Mouse (Mus musculus) intestine, embryonic 14.5 days (tissue): ENCODE results near the gene Iscu. TPM values are rescaled to one million over a fixed set of nuclear protein-coding genes. Genes with fewer than 3 reads are reported as not detected.
"Not testable (repeated sequence)": the region's sequence is repeated elsewhere in the genome, so short reads cannot be mapped to it uniquely, and the experiment has no call there.

ENCODE experiments used
- ATAC-seq: fragments of 200-750 bp; cut with Nextera tagmentation; replicated peaks from 2 replicates; pipeline ENCODE4 v1.8.0; 2017; ENCODE audit warnings: low read depth, moderate number of reproducible peaks, moderate TSS enrichment, moderate library complexity; ENCODE audit not compliant: low FRiP score, low TSS enrichment
- DNase-seq: peaks from one replicate; pipeline ENCODE4 v3.0.0-alpha.2; 2018; ENCODE audit warnings: low spot score
- H3K27ac ChIP-seq: fragments of 300-500 bp; sonication (generic); 2 replicates; pipeline ENCODE4 v1.5.1; 2014; ENCODE audit warnings: low read depth, mild to moderate bottlenecking, control low read depth
- H3K27me3 ChIP-seq: fragments of 300-500 bp; sonication (generic); replicated peaks from 2 replicates; pipeline ENCODE4 v1.6.1; 2014; ENCODE audit warnings: low read length, control low read depth; ENCODE audit not compliant: control insufficient read depth, insufficient read depth
- H3K36me3 ChIP-seq: fragments of 300-500 bp; sonication (generic); 2 replicates; pipeline ENCODE4 v1.6.1; 2014; ENCODE audit warnings: low read length, control low read depth; ENCODE audit not compliant: control insufficient read depth, insufficient read depth
- H3K4me1 ChIP-seq: fragments of 300-500 bp; sonication (generic); replicated peaks from 2 replicates; pipeline ENCODE4 v1.6.1; 2014; ENCODE audit warnings: low read length, control low read depth, mixed read lengths; ENCODE audit not compliant: control insufficient read depth, insufficient read depth
- H3K4me2 ChIP-seq: fragments of 300-500 bp; sonication (generic); 2 replicates; pipeline ENCODE4 v1.6.1; 2014; ENCODE audit warnings: low read length
- H3K4me3 ChIP-seq: fragments of 300-500 bp; sonication (generic); 2 replicates; pipeline ENCODE4 v1.5.1; 2014; ENCODE audit warnings: low read depth, low read length, control low read depth, mixed read lengths
- H3K9ac ChIP-seq: fragments of 300-500 bp; sonication (generic); 2 replicates; pipeline ENCODE4 v1.6.1; 2014; ENCODE audit warnings: mild to moderate bottlenecking, low read length
- H3K9me3 ChIP-seq: fragments of 300-500 bp; sonication (generic); 2 replicates; pipeline ENCODE4 v1.6.1; 2016; ENCODE audit warnings: low read length, control low read depth; ENCODE audit not compliant: control insufficient read depth
- WGBS: fragments of 180-500 bp; shearing (Covaris S2); extraction: QIAGEN DNeasy Blood & Tissue Kit; methylation state at CpG from one replicate; pipeline ENCODE4 v1.1.7; 2014; 5-methylcytosine and 5-hydroxymethylcytosine counted together
- polyA plus RNA-seq: library from polyadenylated mRNA; unstranded; fragments of >200 nt; fragmentation: Nextera tagmentation; extraction: Ambion mirVana; gene quantifications from 2 replicates; pipeline ENCODE4 v1.2.1, GENCODE M21; 2014

The Iscu gene
- polyA plus RNA-seq, 1 experiment from 2014 or later: 108 TPM

DNA sequence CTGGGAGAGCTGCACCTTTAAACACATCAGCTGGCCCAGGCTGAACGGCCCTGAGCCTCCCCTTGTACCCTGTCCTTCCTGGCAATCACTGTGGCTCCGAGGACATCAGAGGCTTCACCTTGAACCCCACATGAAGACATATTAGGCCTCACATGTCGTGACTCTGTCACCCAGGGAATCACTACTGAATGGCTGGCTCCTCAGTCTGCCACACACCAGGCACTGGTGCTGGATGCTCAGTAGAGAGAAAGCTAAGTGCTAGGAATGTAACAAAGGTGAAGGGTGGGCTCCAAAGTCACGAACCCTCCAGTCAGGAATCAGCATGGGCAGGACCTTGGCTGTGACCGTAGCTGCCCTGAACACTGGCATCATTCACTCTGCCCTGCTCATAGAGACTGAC is 7.0 kb downstream of the Iscu start:
- Histone ChIP-seq H3K4me2 (no peak overlapping the region), H3K4me3 (no peak overlapping the region), H3K27ac (no peak overlapping the region), H3K4me1 (peaks cover 19% of the 10 kb centered on the region), H3K9me3 (no peaks in the 10 kb centered on the region), H3K27me3 (no peaks in the 10 kb centered on the region), H3K36me3 (peaks cover 41% of the 10 kb centered on the region), H3K9ac (no peak overlapping the region)
- WGBS: 71% methylated on average over 5 of the region's 5 CpGs
- ATAC-seq: no peak
- DNase-seq: no peak

DNA sequence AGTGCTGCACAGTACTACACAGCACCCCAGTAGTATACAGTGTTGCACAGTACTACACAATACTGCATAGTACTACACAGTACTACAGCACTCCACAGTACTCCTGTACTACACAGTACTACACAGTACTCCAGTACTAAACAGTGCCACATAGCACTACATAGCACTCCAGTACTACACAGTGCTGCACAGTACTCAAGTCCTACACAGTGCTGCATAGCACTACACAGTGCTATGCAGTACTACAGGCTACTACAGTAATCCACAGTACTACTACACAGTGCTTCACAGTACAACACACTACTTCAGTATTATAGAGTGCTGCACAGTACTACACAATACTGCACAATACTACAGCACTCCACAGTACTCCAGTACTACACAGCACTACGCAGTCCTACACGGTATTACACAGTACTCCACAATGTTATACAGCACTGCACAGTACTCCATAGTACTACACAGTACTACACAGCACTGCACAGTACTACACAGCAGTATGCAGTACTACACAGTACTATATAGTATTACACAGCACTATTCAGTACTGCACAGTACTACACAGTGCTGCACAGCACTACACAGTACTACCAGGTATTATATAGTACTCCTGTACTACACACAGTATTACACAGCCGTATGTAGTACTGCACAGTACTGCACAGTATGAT is 7.7 kb downstream of the Iscu start:
- 95% methylated on average over 3 of the region's 3 CpGs for WGBS
- ATAC-seq (no peak), DNase-seq (no peak)
- peaks cover 34% of the 10 kb centered on the region for H3K36me3 ChIP-seq
- no peak overlapping the region for H3K4me2 ChIP-seq
- no peak overlapping the region for H3K4me3 ChIP-seq
- no peak overlapping the region for H3K27ac ChIP-seq
- peaks cover 23% of the 10 kb centered on the region for H3K4me1 ChIP-seq
- H3K9me3 ChIP-seq: no peaks in the 10 kb centered on the region
- no peaks in the 10 kb centered on the region for H3K27me3 ChIP-seq
- H3K9ac ChIP-seq: no peak overlapping the region

DNA sequence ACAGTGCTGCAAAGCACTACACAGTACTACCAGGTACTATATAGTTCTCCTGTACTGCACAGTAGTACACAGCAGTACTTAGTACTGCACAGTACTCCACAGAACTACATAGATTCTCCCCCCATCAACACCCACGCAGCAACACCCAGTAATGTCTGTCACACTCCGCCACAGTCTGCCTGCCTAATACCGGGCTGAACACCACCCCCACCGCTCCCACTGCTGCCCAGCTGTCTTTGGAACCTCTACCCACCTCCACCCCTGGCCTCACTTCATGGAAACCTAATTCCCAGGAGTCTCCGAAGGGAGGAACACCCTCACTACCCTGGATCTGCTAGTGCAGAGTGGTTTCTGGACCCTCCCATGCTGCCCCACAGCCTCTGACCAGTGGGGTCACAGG is 8.2 kb downstream of the Iscu start:
- H3K27ac ChIP-seq: no peak overlapping the region
- WGBS: 86% methylated on average over 5 of the region's 5 CpGs
- H3K4me3 ChIP-seq: no peak overlapping the region
- peaks cover 29% of the 10 kb centered on the region for H3K36me3 ChIP-seq
- H3K9me3 ChIP-seq: no peaks in the 10 kb centered on the region
- H3K9ac ChIP-seq: no peak overlapping the region
- ATAC-seq (no peak), DNase-seq (no peak)
- peaks cover 23% of the 10 kb centered on the region for H3K4me1 ChIP-seq
- no peak overlapping the region for H3K4me2 ChIP-seq
- no peaks in the 10 kb centered on the region for H3K27me3 ChIP-seq

DNA sequence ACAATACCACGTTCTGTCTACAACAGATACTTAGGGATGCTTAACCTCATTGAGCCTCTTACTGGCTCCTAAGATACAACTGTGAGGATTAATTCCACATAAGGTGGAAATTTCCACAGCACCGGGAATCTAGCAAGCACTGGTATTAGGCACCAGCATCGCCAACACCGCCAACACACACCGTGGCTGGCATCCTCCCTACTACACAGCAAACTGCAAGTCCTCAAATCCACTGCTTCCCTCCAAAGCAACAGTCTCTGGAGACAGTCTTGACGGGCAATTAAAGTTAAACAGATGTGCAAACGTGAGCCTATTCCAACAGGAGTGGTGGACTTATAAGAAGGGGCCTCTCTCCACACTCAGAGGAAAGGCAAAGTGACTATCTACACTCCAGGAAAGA is 8.7 kb downstream of the Iscu start:
- Histone ChIP-seq H3K27me3 (no peaks in the 10 kb centered on the region), H3K27ac (no peak overlapping the region)
- 56% methylated on average over 7 of the region's 7 CpGs for WGBS

DNA sequence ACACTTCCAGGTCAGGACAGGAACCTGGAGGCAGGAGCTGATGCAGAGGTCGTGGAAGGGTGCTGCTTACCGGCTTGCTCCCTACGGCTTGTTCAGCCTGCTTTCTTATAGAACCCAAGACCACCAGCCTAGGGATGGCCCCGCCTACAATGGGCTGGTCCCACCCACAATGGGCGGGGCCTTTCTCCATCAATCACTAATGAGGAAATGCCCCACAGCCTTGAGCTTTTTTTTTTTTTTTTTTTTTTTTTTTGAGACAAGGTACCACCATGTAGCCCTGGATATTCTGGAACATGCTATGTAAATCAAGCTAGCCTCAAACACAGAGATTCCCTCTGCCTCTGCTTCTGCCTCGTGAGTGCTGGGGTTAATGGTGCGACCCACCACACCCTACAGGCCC is 9.3 kb downstream of the Iscu start:
- peaks cover 23% of the 10 kb centered on the region for H3K4me1 ChIP-seq
- H3K27me3 ChIP-seq: no peaks in the 10 kb centered on the region
- H3K4me2 ChIP-seq: no peak overlapping the region
- H3K36me3 ChIP-seq: peaks cover 18% of the 10 kb centered on the region
- DNase-seq (no peak), ATAC-seq (no peak)
- H3K9me3 ChIP-seq: no peaks in the 10 kb centered on the region
- no peak overlapping the region for H3K27ac ChIP-seq
- H3K9ac ChIP-seq: no peak overlapping the region
- 83% methylated on average over 7 of the region's 7 CpGs for WGBS
- H3K4me3 ChIP-seq: no peak overlapping the region

More for the DNA sequence above, 8.7 kb downstream of the Iscu start:
- no peak overlapping the region for H3K4me3 ChIP-seq
- H3K4me2 ChIP-seq: no peak overlapping the region
- ATAC-seq (no peak), DNase-seq (no peak)
- no peak overlapping the region for H3K9ac ChIP-seq
- peaks cover 23% of the 10 kb centered on the region for H3K4me1 ChIP-seq
- peaks cover 24% of the 10 kb centered on the region for H3K36me3 ChIP-seq
- H3K9me3 ChIP-seq: no peaks in the 10 kb centered on the region

DNA sequence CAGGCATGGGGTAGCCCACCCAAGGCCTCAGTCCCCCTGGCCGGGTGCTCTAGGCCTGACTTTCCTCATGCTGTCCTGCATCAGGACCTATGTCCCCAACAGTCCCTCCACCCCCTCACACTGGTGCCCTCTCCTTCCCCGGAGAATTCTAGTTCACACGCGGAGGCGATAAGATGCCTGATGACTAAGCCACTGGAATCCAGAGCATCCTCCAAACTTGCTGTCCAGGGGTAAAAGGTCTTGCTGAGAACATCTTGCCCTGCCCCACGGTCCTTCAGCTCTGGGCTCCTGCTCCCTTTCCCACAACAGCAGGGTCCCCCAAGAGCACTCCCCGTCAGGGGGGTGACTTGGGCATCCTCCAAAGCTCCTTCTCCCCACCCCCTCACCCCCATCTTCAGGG is 10.1 kb downstream of the Iscu start:
- peaks cover 11% of the 10 kb centered on the region for H3K36me3 ChIP-seq
- peak overlapping the region; percentile 93 for H3K27ac ChIP-seq
- H3K4me3 ChIP-seq: no peak overlapping the region
- DNase-seq (no peak), ATAC-seq (no peak)
- no peaks in the 10 kb centered on the region for H3K27me3 ChIP-seq
- no peaks in the 10 kb centered on the region for H3K9me3 ChIP-seq
- peaks cover 23% of the 10 kb centered on the region for H3K4me1 ChIP-seq
- no peak overlapping the region for H3K4me2 ChIP-seq
- 82% methylated on average over 7 of the region's 7 CpGs for WGBS
- H3K9ac ChIP-seq: no peak overlapping the region; the same call in 1 of the 2 replicates

DNA sequence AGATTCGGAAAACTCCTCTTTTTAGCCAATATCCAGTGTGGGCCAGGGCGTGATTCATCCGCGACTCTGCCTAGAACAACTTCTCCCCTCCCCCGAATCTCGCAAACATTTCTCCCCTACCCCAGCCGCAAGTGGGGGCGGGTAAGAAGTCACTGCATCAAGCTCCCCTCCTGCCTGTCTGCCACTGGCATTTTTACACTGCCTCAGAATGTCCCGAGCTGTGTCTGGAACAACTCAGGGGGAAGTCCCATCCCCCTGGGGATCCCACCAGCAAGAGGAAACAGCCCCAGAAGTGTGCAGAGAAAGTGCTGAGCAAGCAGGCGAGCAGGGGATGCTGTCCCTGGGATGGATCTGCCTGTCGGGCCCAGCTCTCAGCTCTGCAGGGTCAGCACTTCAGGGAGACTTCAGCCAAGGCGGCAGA is 11.0 kb downstream of the Iscu start:
- H3K4me2 ChIP-seq: peak overlapping the region; percentile 36
- H3K9ac ChIP-seq: 0 out of 2 replicates have a peak overlapping the region, but pooled peaks have one; percentile 20
- no peaks in the 10 kb centered on the region for H3K9me3 ChIP-seq
- H3K27me3 ChIP-seq: no peaks in the 10 kb centered on the region
- peaks cover 29% of the 10 kb centered on the region for H3K4me1 ChIP-seq
- H3K27ac ChIP-seq: peak overlapping the region; percentile 93
- ATAC-seq (peak; percentile 82), DNase-seq (peak; percentile 74)
- WGBS: 3% methylated on average over 12 of the region's 12 CpGs
- H3K4me3 ChIP-seq: no peak overlapping the region
- H3K36me3 ChIP-seq: peaks cover 3% of the 10 kb centered on the region; the same call in 1 of the 2 replicates

DNA sequence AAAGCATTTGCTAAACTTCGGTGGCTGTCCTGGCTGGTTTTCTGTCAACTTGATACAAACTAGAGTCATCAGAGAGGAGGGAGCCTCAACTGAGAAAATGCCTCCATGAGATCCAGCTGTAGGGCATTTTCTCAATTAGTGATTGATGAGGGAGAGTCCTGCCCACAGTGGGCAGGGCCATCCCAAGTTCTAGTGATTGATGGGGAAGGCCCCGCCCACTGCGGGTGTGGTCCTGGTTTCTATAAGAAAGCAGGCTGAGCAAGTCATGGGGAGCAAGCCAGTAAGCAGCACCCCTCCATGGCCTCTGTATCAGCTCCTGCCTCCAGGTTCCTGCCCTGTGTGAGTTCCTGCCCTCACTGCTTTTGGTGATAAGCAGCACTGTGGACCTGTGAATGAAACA is 11.6 kb downstream of the Iscu start:
- Histone ChIP-seq H3K9ac (0 out of 2 replicates have a peak overlapping the region, but pooled peaks have one; percentile 17), H3K27ac (peak overlapping the region; percentile 93), H3K4me2 (peak overlapping the region; percentile 36; the same call in 1 of the 2 replicates), H3K4me1 (peaks cover 34% of the 10 kb centered on the region)
- not testable (repeated sequence) for H3K9me3 ChIP-seq, H3K4me3 ChIP-seq, H3K27me3 ChIP-seq, DNase-seq, H3K36me3 ChIP-seq
- 0 out of 2 replicates have a peak, but pooled peaks have one; percentile 1 for ATAC-seq
- 24% methylated on average over 3 of the region's 3 CpGs for WGBS

DNA sequence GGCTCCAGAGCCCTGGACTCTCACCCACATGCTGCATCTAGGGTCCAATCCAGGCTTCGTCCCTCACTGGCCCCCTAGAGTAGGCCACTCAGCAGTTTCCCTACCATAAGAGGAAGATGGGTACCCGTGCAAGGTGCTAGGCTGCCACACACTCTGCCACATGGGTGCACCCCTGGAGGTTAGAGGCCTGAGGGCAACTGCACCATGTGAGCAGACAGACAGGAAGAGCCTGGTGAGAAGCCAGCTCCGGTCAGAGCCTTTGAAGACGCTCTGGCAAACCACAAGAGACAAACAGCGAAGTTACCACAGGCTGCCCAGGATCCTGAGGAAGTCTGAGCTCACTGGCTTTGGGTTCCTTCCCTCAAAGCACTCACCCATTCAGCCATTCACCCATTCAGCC is 14.4 kb downstream of the Iscu start:
- no peak for ATAC-seq
- Histone ChIP-seq H3K4me2 (no peak overlapping the region), H3K9me3 (no peaks in the 10 kb centered on the region), H3K27me3 (no peaks in the 10 kb centered on the region), H3K4me3 (no peak overlapping the region), H3K36me3 (no peaks in the 10 kb centered on the region), H3K9ac (no peak overlapping the region), H3K4me1 (peaks cover 39% of the 10 kb centered on the region), H3K27ac (no peak overlapping the region)
- no peak for DNase-seq
- WGBS: 79% methylated on average over 5 of the region's 5 CpGs
